Mouse (Mus musculus): Measurements from ENCODE around the gene Sgsh. TPM values are rescaled to one million over a fixed set of nuclear protein-coding genes. Genes with fewer than 3 reads are reported as not detected.

Sgsh gene
- total and polyA plus RNA-seq, 2 experiments from 2014 or later, result 6.2 to 8.5 TPM

GRCm38 (mm10) chr11:119394210-119394609, 38.9 kb upstream of the Sgsh start:
- no peak for TF ChIP-seq CTCF (IDR thresholded peaks at IDR 0.05; ENCODE audit: low read depth)
- no peak for ATAC-seq
- 45% methylated on average over 6 of the region's 6 CpGs for WGBS
- peak overlapping the region; percentile 69; the same call in 1 of the 2 replicates for H3K4me2 ChIP-seq (ENCODE audit: low read depth, low read length)
- no peak overlapping the region for H3K4me3 ChIP-seq (ENCODE audit: low read length)
- DNase-seq (ENCODE audit: low spot score), result no peak
- peaks cover 8% of the 10 kb centered on the region; the same call in 1 of the 2 replicates for H3K4me1 ChIP-seq (ENCODE audit: insufficient read depth, low read length)
- H3K27ac ChIP-seq, result no peak overlapping the region
- no peaks in the 10 kb centered on the region for H3K9me3 ChIP-seq (ENCODE audit: low read length)
- no peak overlapping the region for H3K9ac ChIP-seq (replicated peaks; ENCODE audit: low read length)
- H3K36me3 ChIP-seq (ENCODE audit: insufficient read depth, low read length), result no peaks in the 10 kb centered on the region
- peaks cover 30% of the 10 kb centered on the region for H3K27me3 ChIP-seq (ENCODE audit: insufficient read depth, low read length)

- no peak for TF ChIP-seq CTCF (IDR thresholded peaks at IDR 0.05; ENCODE audit: low read depth)
- no peaks in the 10 kb centered on the region for H3K9me3 ChIP-seq (ENCODE audit: low read length)
- H3K36me3 ChIP-seq (ENCODE audit: insufficient read depth, low read length), result no peaks in the 10 kb centered on the region
- peak overlapping the region; percentile 41 for H3K4me3 ChIP-seq (ENCODE audit: low read length)
- peaks cover 8% of the 10 kb centered on the region; the same call in 1 of the 2 replicates for H3K4me1 ChIP-seq (ENCODE audit: insufficient read depth, low read length)
- peak overlapping the region; percentile 69 for H3K4me2 ChIP-seq (ENCODE audit: low read depth, low read length)
- ATAC-seq (no peak), DNase-seq (ENCODE audit: low spot score) (no peak)
- WGBS, result 24% methylated on average over 7 of the region's 7 CpGs
- H3K27ac ChIP-seq, result peak overlapping the region; percentile 45; the same call in 1 of the 2 replicates
- peak overlapping the region; percentile 40; the same call in 1 of the 2 replicates for H3K9ac ChIP-seq (replicated peaks; ENCODE audit: low read length)
- peaks cover 30% of the 10 kb centered on the region for H3K27me3 ChIP-seq (ENCODE audit: insufficient read depth, low read length)
Measured at GRCm38 (mm10) chr11:119393483-119393804, 38.1 kb upstream of the Sgsh start.

GRCm38 (mm10) chr11:119392800-119393482, 37.6 kb upstream of the Sgsh start, which contains the start of gene Rnf213:
Rnf213 (plus strand) TSS chr11:119393100.
- ATAC-seq (peak; percentile 46; the same call in 1 of the 2 replicates), DNase-seq (ENCODE audit: low spot score) (peak; percentile 48)
- H3K36me3 ChIP-seq (ENCODE audit: insufficient read depth, low read length), result no peaks in the 10 kb centered on the region
- TF ChIP-seq CTCF (IDR thresholded peaks at IDR 0.05; ENCODE audit: low read depth), result peak; percentile 46; the same call in 1 of the 2 replicates
- H3K4me3 ChIP-seq (ENCODE audit: low read length), result peak within 1 kb of the TSS; percentile 41
- H3K4me2 ChIP-seq (ENCODE audit: low read depth, low read length), result peak within 1 kb of the TSS; percentile 69
- peaks cover 30% of the 10 kb centered on the region for H3K27me3 ChIP-seq (ENCODE audit: insufficient read depth, low read length)
- peak within 1 kb of the TSS; percentile 45; the same call in 1 of the 2 replicates for H3K27ac ChIP-seq
- under 1% methylated on average over 19 of the region's 19 CpGs for WGBS
- peak within 1 kb of the TSS; percentile 40; the same call in 1 of the 2 replicates for H3K9ac ChIP-seq (replicated peaks; ENCODE audit: low read length)
- peaks cover 8% of the 10 kb centered on the region; the same call in 1 of the 2 replicates for H3K4me1 ChIP-seq (ENCODE audit: insufficient read depth, low read length)
- no peaks in the 10 kb centered on the region for H3K9me3 ChIP-seq (ENCODE audit: low read length)

- 12% methylated on average over 12 of the region's 12 CpGs for WGBS
- H3K4me1 ChIP-seq (ENCODE audit: insufficient read depth, low read length), result peaks cover 8% of the 10 kb centered on the region; the same call in 1 of the 2 replicates
- no peaks in the 10 kb centered on the region for H3K36me3 ChIP-seq (ENCODE audit: insufficient read depth, low read length)
- H3K27me3 ChIP-seq (ENCODE audit: insufficient read depth, low read length), result peaks cover 30% of the 10 kb centered on the region
- H3K4me2 ChIP-seq (ENCODE audit: low read depth, low read length), result peak overlapping the region; percentile 69; the same call in 1 of the 2 replicates
- no peak overlapping the region for H3K27ac ChIP-seq
- no peaks in the 10 kb centered on the region for H3K9me3 ChIP-seq (ENCODE audit: low read length)
- H3K9ac ChIP-seq (replicated peaks; ENCODE audit: low read length), result no peak overlapping the region
- DNase-seq (ENCODE audit: low spot score) (no peak), ATAC-seq (no peak)
- TF ChIP-seq CTCF (IDR thresholded peaks at IDR 0.05; ENCODE audit: low read depth), result no peak
- H3K4me3 ChIP-seq (ENCODE audit: low read length), result peak overlapping the region; percentile 41; the same call in 1 of the 2 replicates
Measured at GRCm38 (mm10) chr11:119392001-119392614, 36.8 kb upstream of the Sgsh start.

GRCm38 (mm10) chr11:119391386-119392000, 36.2 kb upstream of the Sgsh start:
- DNase-seq (ENCODE audit: low spot score), result no peak
- no peaks in the 10 kb centered on the region for H3K36me3 ChIP-seq (ENCODE audit: insufficient read depth, low read length)
- no peak overlapping the region for H3K27ac ChIP-seq
- no peak overlapping the region for H3K4me3 ChIP-seq (ENCODE audit: low read length)
- peaks cover 8% of the 10 kb centered on the region; the same call in 1 of the 2 replicates for H3K4me1 ChIP-seq (ENCODE audit: insufficient read depth, low read length)
- H3K9ac ChIP-seq (replicated peaks; ENCODE audit: low read length), result no peak overlapping the region
- peaks cover 30% of the 10 kb centered on the region for H3K27me3 ChIP-seq (ENCODE audit: insufficient read depth, low read length)
- TF ChIP-seq CTCF (IDR thresholded peaks at IDR 0.05; ENCODE audit: low read depth), result no peak
- no peak for ATAC-seq
- H3K4me2 ChIP-seq (ENCODE audit: low read depth, low read length), result 0 out of 2 replicates have a peak overlapping the region, but pooled peaks have one; percentile 99
- WGBS, result 35% methylated on average over 7 of the region's 7 CpGs
- H3K9me3 ChIP-seq (ENCODE audit: low read length), result no peaks in the 10 kb centered on the region

Data from hindbrain, postnatal 0 days (tissue).